Mouse (Mus musculus): ENCODE data around the gene Nkx2-2.

The Nkx2-2 gene

DNA sequence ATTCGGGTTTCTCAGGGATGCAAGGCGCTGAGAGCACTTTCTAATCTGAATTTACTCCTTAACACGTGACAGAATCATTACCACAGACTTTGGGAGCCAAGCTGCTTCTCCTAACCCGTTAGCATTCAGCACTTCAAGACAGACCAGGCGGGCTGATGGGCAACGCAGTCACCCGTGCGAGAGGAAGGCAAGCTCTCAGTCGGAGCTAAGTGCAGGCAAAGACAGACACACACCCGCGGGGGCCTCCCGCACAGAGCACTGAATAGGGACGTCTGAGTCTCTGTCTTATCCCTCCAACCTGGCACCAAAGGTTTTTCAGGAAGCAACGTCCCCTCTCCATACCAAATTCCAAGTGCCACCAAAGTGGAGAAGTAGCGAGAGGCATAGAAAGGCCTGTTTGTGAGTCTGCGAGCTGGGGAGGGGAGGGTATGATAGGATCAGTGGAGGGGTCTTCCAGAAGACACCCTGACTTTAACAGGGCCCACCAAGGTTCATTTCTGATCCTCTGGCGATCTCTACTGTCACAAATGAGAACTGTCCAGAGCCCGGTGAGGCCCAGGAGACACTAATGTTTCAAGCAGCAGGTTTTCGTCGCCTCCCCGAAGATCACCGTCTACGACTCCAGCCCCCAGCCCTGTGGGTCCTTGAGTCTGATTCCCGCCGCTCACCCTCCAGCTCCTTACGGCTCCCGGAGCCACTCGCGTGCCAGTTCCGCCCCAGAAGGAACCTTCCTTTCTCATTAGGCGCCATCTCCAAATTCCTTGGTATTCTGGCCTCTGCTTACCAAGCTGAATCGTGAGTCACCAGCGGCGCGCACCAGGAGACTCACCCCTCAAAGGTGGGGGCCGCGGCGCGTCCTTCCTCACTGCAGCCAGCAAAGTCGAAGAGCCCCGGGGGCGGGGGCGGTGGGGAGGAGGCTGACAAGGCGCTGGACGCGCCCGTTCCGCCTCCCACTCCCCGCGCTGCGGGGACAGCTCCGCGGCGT lies at the start of gene Nkx2-2:
Nkx2-2 (minus strand) TSS at position 973 of the 985 bp plus-strand sequence.
- DNase-seq, result no peak

DNA sequence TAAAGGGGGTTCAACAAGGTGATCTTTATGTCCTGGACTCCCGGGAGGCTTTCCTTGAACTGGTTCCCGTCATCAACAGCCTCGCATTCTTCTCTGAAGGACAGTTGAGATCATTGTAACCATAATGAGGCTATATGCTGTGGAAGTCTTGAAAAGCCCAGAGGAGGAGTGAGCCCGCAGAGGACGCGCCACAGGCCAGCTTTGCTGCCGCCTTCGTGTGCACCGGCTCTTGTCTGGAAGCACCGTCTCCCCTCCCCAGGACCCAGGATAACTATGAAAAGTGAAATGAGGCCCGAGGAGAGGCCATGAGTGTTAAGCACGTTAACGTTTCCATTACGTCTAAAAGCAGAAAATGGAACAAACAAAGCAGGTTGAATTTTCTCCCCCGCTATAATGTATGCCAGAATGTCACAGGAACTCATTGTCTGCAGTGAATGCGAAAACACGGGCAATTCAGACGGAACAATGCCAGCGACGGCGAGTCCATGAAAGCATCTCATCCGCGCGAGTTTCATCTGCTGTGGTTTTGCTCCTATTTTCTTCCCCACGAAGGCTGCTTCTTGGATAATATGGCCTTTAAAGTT lies 41.8 kb upstream of the Nkx2-2 start:
- no peak for DNase-seq

- no peak for DNase-seq
These were observed 37.1 kb upstream of the Nkx2-2 start for GRCm38 (mm10) chr2:147231175-147231574.

DNA sequence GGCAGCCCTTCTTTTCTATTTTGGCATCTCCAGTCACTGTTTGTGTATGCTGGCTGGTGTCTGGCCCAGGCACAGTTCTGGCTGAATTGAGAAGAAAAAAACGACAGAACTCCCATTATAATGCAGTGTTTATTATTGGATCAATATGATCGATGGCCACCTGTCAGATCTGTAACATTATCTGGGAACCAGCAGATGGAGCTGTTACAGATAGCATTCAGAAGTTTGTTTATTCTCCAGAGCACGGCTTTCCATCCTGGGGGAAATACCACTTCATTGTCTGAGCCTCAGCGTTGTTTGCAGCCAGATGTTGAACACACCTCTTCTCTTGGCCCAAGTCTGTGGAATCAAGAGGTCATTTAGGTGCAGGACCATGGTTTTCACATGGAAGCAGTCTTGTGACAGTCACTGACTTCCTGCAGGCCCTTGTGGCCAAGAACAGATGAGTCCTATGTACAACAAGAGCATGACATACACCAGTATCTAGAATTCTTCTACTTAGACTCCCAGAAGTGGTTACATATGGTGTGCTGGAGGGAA lies 11.1 kb upstream of the Nkx2-2 start:
- DNase-seq, result no peak

DNA sequence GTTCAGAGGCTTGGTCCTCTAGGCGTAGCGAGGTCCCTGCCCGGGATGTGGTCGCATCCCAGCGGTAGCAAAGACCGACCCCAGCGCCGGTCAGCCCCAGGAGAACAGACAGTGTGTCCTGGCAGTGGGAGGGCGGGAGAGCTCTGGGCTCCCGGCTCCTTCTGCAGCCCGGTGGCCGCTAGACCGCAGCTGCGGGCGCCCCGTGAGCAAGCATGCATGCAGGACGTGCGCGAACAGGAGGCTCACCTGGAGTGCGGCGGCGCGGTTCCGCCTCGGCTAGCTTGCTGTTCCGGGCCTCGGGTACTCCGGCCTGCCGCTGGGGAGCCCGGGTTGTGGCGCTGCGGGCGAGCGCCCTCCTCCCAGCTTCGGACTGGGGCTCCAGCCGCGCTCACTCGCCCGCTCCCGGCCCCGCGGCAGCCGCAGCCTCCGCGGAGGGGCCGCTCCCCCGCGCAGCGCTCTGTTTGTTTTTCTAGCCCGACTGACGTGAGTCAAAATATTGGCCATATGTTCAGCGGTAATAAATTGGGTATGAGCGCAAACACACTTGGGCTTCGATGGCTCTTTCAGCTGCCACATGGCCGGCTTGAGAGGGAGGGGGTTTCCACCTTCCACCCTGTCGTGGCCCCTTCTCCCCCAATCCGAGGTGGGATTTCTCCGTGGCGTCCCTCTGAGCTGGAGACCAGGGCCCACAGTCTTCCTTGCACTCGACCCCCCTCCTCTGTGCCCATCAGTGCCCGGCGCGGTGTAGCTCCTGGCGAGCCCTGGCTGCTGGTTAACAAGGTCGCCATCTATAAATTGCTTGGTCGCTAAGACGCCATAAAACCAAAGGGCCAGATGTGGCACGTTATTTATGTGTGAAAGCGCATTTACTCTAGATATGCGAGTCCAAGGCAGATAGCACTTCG lies 920 bp upstream of the Nkx2-2 start:
- no peak for DNase-seq

DNA sequence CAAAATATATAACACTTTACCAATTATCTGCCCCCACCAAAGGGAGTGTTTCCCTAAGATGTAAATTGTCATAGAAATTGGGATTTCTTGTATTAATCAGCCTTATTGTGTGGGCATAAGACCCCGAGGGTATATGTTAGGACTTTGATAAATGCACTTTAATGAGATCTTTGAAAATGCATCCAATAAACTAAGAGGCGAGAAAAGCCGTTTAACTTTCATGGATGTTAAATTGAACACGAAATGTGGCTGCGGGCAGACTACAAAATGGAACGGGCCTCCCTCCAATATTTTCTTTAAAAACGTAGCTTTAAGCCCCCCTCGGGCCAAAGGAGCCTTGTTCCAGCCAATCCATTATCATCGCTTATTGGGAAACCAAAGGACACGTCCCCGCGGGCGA lies 1.3 kb downstream of the Nkx2-2 start:
- DNase-seq, result no peak

- no peak for DNase-seq
These were observed 3.6 kb downstream of the Nkx2-2 start for GRCm38 (mm10) chr2:147190316-147191021.

DNA sequence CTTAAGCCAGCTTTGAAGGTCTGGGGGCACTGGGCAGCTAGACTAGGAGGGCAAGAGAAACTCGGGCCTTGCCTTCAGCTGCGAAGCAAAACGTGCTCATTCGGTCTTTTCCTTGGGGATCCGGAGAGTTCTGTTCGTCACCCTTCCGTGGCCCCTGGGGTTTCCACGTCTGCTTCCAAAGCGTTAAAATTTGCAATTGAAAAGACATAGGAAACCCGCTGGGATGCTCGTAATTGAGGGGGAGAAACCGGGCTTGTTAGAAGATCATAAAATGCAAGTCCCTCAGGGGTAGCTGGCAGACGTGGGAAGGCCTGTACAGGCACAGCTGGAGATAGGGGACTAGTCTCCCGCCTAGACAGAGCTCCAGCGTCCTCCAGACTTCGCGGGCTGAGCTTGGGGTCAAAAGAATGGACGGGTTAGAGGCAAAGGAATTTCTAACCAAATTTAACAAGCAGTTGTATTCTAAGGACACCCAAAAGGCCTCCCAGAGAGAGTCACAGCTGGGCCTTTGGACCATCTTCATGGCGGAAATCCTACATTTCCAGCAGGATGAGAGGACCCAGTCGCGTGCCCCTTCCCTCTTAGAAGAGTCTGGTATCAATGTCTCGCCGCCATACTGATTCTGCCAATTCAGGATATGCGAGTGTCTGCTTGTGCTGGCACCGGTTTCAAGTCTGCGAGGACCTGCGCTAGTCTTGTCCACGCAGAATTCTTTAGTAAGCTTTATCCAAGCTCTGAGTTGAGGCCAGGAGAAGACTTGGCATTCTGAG lies 4.3 kb downstream of the Nkx2-2 start:
- no peak for DNase-seq

- DNase-seq, result no peak
These were observed 5.0 kb downstream of the Nkx2-2 start for GRCm38 (mm10) chr2:147188871-147189545.

DNA sequence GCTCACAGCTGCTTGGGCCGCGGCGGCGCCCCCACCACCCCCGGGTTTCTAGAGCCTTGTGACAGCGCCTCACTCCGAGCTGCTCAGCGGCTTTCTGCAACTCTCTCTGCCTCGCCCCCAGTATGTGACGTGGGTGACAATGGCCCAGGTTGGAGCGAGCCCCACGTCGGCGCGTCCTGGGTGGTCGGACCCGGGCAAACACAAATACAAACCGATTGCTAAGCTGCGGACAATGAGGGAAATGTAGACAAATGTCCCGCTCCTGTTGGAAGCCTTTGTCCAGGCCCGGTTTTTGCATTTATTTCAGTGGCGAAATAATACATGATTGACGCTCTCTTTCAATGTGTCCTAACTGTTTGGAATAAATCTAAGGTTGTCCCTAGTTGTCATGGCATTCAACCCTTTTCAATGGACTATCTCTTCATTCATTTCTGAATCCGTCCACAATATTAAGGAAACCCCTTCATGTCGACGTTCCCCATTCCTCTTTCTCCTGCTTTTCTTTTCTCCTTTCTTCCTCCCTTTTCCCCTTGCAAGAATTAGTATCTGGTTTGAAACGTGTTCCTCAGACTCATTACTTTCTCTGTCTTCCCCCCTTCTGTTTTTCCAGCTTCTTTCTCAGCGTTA lies 5.9 kb downstream of the Nkx2-2 start:
- no peak for DNase-seq

- no peak for DNase-seq
These were observed 6.8 kb downstream of the Nkx2-2 start for GRCm38 (mm10) chr2:147187061-147187870.

GRCm38 (mm10) chr2:147186261-147186681 lies 7.8 kb downstream of the Nkx2-2 start:
- DNase-seq, result no peak

GRCm38 (mm10) chr2:147185561-147185960 lies 8.5 kb downstream of the Nkx2-2 start:
- no peak for DNase-seq

DNA sequence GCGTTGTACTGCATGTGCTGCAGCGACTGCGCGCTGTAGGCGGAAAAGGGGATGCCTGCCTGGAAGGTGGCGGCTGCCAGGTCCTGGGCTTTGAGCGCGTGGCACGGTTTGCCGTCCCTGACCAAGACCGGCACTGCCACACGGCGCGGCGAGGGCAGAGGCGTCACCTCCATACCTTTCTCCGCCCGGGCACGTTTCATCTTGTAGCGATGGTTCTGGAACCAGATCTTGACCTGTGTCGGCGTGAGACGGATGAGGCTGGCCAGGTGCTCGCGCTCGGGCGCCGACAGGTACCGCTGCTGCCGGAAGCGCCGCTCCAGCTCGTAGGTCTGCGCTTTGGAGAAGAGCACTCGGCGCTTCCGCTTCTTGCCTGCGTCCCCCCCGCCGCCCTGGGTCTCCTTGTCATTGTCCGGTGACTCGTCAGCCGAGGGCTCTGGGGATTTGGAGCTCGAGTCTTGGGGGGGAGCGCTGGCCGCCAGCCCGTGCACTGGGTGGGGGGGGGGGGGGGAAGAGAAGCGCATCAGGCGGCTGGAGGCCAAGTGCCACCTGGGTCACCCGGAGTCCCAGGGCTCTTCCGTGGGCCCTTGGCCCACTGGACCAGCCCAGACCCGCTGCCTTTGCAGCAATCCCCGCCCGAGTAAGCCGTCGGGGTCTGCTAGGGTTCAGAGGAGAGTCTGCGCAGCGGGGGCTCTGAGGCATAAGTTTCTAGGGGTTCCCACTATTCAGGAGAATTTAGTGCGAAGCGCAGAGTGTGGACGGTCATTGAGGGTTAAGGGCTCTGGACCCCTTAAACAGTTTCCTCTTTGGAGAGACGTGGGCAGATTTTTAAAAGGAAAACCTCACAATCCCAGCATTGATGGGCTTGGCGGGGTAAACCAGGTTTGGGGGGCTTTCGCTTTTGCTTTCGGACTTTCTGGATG lies 9.7 kb downstream of the Nkx2-2 start:
- DNase-seq, result no peak

DNA sequence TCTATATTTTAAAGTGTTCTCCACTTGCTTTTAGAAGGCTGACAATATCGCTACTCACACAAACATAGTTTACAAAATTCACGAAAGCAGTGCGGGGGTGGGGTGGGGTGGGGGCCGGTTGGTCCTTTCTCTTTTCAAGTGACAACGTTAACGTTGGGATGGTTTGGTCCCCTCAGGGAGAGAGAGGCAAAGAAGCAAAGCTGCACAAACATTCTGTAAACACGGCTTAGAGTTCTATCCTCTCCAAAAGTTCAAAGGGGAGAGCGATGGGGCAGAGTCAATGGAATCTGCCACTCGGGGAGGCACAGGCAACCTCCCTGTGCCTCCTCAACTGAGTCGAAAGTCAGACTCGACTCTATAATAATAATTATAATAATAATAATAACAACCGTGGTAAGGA lies 10.5 kb downstream of the Nkx2-2 start:
- no peak for DNase-seq

DNA sequence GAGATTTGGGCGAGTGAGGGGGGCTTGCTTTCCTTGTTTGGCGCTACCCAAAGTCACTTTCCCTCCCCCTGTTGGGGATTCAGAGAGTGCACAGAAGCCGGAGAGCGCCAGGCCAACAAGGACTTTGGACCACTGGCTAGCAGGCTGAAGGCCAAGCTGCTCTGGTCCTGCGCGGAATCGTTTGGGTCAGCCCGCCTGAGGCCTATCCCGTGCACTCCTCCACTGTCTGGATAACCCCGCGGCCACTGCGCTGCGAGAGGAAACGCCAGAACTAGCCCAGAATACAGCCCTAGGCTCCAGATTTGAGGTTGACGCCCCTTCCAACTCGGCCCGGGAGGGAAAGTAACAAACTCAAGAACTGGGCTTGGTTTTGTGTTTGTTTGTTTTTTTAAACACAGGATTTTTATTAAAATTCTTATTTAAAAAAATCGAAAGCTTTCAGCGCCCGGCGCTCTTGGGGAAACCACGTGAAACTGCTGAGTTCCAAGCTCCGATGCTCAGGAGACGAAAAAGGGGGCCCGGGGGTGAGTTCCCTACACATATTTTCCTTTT lies 11.3 kb downstream of the Nkx2-2 start:
- no peak for DNase-seq

DNA sequence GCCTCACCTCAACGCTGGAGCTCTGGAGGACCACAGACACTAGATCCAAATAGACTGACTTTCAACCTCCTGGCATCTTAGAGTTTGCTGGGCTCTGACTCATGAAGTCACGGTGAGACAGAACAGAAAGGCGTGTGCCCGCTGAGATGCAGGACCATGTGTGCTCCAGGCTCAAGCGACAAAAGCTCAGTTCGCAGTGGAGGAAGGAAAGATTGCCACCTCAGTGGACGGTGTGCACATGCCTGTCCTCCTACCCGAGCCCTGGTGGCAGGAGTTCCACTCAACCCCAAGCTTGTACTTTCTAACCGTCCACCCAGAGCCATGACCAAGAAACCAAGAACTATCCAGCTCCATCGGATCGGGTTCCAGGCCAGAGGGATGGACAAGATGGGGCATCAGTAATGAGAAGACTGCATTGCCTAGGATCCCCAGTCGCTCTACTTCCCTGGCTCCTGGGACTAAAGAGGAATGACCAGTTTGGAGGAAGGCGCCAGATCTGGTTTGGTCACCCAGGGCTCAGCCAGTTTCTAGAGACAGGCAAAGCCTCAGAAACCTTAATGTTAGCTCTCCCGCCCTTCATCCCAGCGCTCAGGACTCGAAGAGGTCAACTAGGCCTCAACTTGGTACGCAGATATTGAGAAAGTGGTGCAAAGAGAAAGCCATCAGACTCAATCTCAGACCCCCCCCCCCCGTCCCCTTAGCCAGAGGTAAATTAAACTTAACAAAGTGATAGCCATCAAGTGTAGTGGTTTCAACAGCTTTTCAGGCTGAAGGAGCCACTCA lies 11.9 kb downstream of the Nkx2-2 start:
- DNase-seq, result no peak

Data from right cerebral cortex, postnatal 4 days (tissue).